Mouse (Mus musculus) neutrophil, adult 5-6 weeks (primary cell): ENCODE data around the gene Scgb2b11. TPM values are rescaled to one million over a fixed set of nuclear protein-coding genes. Genes with fewer than 3 reads are reported as not detected.
"Not testable (repeated sequence)": the region's sequence is repeated elsewhere in the genome, so short reads cannot be mapped to it uniquely, and the experiment has no call there.

Experiments used
- ATAC-seq: fragments of 151-379, 151-347 bp; 2 replicates; pipeline ENCODE4 v1.8.0; 2017; ENCODE audit warnings: mild to moderate bottlenecking, moderate TSS enrichment; ENCODE audit not compliant: insufficient number of reproducible peaks, poor library complexity, low FRiP score, severe bottlenecking; ENCODE audit errors: extremely low read depth
- total RNA-seq: library from RNA; stranded (forward); fragments of 200-1000 nt; gene quantifications from 2 replicates; pipeline ENCODE4 v1.2.3, GENCODE M21; 2017

The Scgb2b11 gene
- not detected in 2 replicates for total RNA-seq

DNA sequence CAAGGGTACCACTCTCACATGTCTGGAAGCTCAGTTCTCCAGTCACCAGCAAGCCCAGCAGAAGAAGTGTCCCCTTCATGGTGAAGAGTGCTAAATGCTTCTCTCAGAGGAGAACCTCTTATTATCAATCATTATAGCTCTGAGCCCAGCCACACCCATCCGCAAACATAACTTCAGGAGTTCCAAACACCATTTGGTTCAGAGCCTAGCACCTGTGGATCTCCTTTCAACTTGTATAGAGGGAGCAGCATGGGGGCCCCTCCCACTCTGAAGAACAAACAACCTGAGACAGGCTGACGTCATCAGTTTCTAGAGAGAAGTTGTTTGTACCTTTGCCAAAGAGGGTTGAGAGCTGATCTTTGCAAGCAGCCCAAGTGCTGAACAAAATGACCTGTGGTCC, at the start of gene Scgb2b11:
Scgb2b11 (minus strand) TSS at position 101 of the 400 bp plus-strand sequence.
- not testable (repeated sequence) for ATAC-seq

DNA sequence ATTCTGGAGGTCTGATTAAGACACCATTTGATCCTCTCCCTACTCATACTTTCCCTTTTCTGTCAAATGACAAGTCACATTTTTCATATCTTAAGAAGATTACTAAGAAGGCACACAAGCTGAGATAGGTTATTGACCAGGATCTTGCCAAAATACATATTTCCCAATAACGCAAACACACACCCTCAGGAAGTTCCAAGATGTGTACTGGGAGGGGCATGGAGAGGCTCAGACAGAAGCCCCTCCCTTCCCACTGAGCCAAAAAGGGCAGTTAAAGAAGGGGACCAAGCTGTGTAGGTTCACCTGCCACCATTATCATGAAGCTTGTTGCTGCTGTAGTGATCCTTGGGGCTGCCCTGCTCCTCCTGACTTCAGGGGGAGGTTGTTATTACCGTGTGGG, 11.6 kb upstream of the Scgb2b11 start, which contains the start of gene Scgb1b11:
Scgb1b11 (plus strand) TSS at position 301 of the 400 bp plus-strand sequence.
- not testable (repeated sequence) for ATAC-seq

Other genes starting within 250 kb of the Scgb2b11 start
- not detected in 2 replicates for gene Scgb1b10, start 110.3 kb downstream of the Scgb2b11 start, total RNA-seq
- gene Scgb1b11, start 11.7 kb upstream of the Scgb2b11 start, total RNA-seq: not detected in 2 replicates
- gene Scgb2b12, start 116.1 kb upstream of the Scgb2b11 start, total RNA-seq: not detected in 2 replicates
- gene Scgb1b12, start 123.0 kb upstream of the Scgb2b11 start, total RNA-seq: not detected in 2 replicates
- not detected in 2 replicates for gene Scgb1b29, start 230.4 kb upstream of the Scgb2b11 start, total RNA-seq